Mouse (Mus musculus) embryonic facial prominence, embryonic 12.5 days (tissue): Measurements from ENCODE around the gene Chd5. TPM values are rescaled to one million over a fixed set of nuclear protein-coding genes. Genes with fewer than 3 reads are reported as not detected.

Experiments used
- ATAC-seq: fragments of 200-750 bp; cut with Nextera tagmentation; 2 replicates; pipeline ENCODE4 v1.8.0; 2017; ENCODE audit not compliant: insufficient number of reproducible peaks, insufficient read depth, low FRiP score, low TSS enrichment
- H3K27ac ChIP-seq: fragments of 300-500 bp; sonication (generic); 2 replicates; pipeline ENCODE4 v1.5.1; 2016; ENCODE audit warnings: mild to moderate bottlenecking
- H3K27me3 ChIP-seq: fragments of 300-500 bp; sonication (generic); 2 replicates; pipeline ENCODE4 v1.6.1; 2016; ENCODE audit warnings: mild to moderate bottlenecking, moderate library complexity
- H3K36me3 ChIP-seq: fragments of 300-500 bp; sonication (generic); 2 replicates; pipeline ENCODE4 v1.6.1; 2016; ENCODE audit warnings: mild to moderate bottlenecking
- H3K4me1 ChIP-seq: fragments of 300-500 bp; sonication (generic); 2 replicates; pipeline ENCODE4 v1.6.1; 2016
- H3K4me2 ChIP-seq: fragments of 300-500 bp; sonication (generic); replicated peaks from 2 replicates; pipeline ENCODE4 v1.6.1; 2016; ENCODE audit warnings: mild to moderate bottlenecking, moderate library complexity
- H3K4me3 ChIP-seq: fragments of 300-500 bp; sonication (generic); 2 replicates; pipeline ENCODE4 v1.5.1; 2016; ENCODE audit warnings: mild to moderate bottlenecking
- H3K9ac ChIP-seq: fragments of 300-500 bp; sonication (generic); 2 replicates; pipeline ENCODE4 v1.6.1; 2016; ENCODE audit warnings: mild to moderate bottlenecking, moderate library complexity
- H3K9me3 ChIP-seq: fragments of 300-500 bp; sonication (generic); 2 replicates; pipeline ENCODE4 v1.6.1; 2016; ENCODE audit warnings: mild to moderate bottlenecking, moderate library complexity
- WGBS: fragments of 180-500 bp; shearing (Covaris S2); methylation state at CpG from one replicate; pipeline ENCODE4 v1.1.7; 2016; 5-methylcytosine and 5-hydroxymethylcytosine counted together
- polyA plus RNA-seq: library from polyadenylated mRNA; unstranded; fragments of >200 nt; fragmentation: Nextera tagmentation; extraction: Ambion mirVana; gene quantifications from 2 replicates; pipeline ENCODE4 v1.2.1, GENCODE M21; 2016

Chd5 gene
- polyA plus RNA-seq, 1 experiment from 2014 or later: 0.46 TPM

DNA sequence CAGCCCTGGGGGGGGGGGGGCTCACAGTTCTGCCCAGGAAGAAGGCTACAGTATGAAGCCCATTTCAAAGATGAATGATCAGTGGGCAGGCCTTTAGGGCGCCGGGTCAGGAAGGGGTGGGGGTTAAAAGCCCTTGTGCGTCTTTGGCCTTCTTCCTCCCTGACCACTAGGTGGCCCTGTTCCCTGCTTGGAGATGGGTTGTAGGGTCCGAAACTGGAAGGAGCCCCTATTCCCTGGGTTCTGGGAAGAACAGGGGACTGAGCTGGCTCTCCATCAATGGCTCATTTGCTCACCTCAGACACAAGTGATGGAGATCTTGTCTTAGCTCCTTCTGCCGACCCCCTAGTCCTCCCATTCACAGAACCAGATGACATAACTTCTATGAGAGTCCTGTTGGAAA lies 4.8 kb downstream of the Chd5 start:
- ATAC-seq: no peak
- H3K9ac ChIP-seq: no peak overlapping the region
- H3K4me2 ChIP-seq: no peak overlapping the region
- H3K4me3 ChIP-seq: no peak overlapping the region
- WGBS: 20% methylated on average over 5 of the region's 5 CpGs
- no peaks in the 10 kb centered on the region for H3K36me3 ChIP-seq
- H3K9me3 ChIP-seq: no peaks in the 10 kb centered on the region
- H3K27me3 ChIP-seq: peaks cover 68% of the 10 kb centered on the region
- no peak overlapping the region for H3K27ac ChIP-seq
- H3K4me1 ChIP-seq: peaks cover 15% of the 10 kb centered on the region; the same call in 1 of the 2 replicates

DNA sequence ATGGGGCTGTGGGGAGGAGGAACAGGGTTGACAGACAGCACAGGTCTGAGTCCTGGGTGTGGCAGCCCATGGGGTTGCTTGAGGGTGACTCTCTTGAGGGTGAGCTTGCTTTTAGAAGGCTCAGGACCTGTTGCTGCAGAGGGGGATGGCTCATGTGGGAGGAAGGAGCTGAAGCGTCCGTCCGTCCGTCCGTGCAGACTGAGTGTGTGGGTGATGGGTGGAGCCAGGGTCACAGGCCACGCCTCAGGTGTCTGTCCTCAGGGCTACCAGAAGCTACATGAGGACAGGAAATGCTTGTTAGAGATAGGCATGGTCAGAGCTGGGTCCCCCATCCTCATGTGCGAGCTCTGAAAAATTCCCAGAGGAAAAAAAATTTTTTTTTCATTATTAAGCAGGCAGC lies 6.2 kb downstream of the Chd5 start:
- WGBS: 56% methylated on average over 7 of the region's 7 CpGs
- Histone ChIP-seq H3K4me1 (peaks cover 3% of the 10 kb centered on the region; the same call in 1 of the 2 replicates), H3K9me3 (no peaks in the 10 kb centered on the region), H3K9ac (no peak overlapping the region), H3K36me3 (no peaks in the 10 kb centered on the region), H3K4me2 (no peak overlapping the region), H3K27me3 (peaks cover 68% of the 10 kb centered on the region), H3K4me3 (no peak overlapping the region), H3K27ac (no peak overlapping the region)
- ATAC-seq: no peak

DNA sequence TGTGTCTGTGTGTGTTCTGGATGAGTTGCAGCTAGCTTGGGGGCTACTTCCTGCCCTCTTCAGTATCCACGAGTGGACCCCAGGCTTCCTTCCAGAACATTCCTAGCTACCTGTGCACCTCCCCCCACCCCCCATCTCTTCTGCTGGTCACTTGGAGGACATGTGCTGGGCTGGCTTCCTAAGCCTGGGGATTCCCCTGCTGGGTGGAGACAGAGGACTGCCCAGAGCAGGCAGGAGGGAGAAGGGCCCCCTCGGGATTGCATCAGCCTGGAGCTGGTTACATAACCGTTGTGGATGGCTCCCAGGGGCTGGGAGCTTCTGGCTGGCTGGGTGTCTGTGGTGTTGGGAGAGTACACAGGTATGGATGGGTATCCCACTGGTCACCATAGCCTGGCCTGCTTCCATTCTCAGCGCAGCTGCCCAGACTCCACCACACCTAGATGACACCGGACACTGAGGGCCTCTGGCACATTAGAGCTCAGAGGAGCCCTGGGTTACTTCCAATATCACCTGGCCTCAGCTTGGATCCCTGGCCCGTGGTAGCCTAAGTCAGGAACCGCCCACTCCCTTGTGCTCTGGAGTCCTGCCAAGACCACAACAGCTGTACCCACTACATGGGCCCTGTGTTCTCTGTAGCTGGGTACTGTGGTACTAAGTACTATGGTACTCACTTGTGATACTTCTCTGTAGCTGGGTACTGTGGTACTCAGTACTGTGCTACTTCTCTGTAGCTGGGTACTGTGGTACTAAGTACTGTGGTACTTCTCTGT lies 6.9 kb downstream of the Chd5 start:
- H3K9me3 ChIP-seq: no peaks in the 10 kb centered on the region
- no peak overlapping the region for H3K9ac ChIP-seq
- peaks cover 65% of the 10 kb centered on the region for H3K27me3 ChIP-seq
- H3K4me2 ChIP-seq: no peak overlapping the region
- H3K27ac ChIP-seq: no peak overlapping the region
- H3K36me3 ChIP-seq: no peaks in the 10 kb centered on the region
- no peak for ATAC-seq
- no peak overlapping the region for H3K4me3 ChIP-seq
- 58% methylated on average over 7 of the region's 7 CpGs for WGBS
- H3K4me1 ChIP-seq: peaks cover 4% of the 10 kb centered on the region

DNA sequence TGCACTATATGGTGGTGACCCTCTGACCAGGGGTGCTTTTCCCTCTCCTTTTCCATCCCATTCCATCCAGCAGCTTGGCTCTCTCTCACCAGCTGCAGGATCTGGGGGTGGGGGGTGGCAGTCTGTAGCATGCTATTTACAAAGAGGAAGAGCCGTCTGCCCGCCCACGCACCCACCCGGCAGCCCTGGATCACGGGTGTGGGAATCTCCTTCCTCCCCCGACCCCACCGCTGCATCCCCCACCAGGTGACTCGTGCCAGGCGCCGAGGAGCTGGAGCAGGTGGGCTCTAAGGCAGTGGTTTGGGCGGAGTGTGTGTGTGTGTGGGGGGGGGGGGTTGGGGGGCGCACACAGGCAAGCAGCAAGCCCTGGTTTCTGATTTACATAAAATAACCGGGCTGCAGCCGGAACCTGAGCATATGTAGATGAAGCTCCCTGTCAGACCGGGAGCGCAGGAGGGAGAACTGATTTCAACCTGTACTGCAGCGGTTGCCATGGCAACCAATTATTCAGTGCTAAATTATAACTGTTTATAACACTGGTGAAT lies 11.5 kb downstream of the Chd5 start:
- peaks cover 51% of the 10 kb centered on the region for H3K27me3 ChIP-seq
- H3K9ac ChIP-seq: no peak overlapping the region
- peaks cover 4% of the 10 kb centered on the region for H3K4me1 ChIP-seq

DNA sequence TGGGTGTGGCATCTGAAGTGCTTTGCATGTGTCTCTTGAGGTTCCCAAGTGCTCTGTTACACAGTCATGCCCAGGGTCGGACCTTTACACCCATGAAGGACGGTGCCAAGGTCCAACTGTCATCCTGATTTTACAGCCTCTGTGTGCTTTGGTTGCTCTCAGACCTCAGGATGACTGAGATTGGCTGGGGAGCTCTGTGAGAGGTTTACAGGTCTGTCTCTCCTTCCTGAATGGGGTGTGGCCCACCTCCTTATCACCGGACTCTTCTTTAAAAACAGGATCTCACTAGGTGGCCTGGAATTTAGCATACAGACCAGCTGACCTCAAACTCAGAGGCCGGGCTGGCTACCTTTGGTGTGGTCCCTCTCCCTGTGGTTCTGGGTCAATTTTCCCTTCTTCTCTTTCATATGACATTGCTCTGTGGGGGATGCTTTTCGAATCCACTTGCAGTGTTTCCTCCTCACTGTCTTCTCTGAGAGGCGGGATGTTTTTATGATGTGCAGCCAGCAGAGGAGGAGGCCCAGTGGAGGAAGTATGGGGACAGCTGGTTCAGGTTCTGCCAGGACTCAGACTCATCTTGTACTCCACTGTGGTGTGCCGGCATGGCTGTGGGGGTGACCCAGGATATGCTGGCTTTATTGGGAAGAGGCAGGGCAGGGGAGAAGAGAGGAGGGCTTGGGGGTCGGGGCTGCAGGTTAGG lies 12.4 kb downstream of the Chd5 start:
- no peak for ATAC-seq
- H3K9ac ChIP-seq: no peak overlapping the region
- no peaks in the 10 kb centered on the region for H3K9me3 ChIP-seq
- 33% methylated on average over 8 of the region's 8 CpGs for WGBS
- no peaks in the 10 kb centered on the region for H3K36me3 ChIP-seq
- H3K4me1 ChIP-seq: peaks cover 4% of the 10 kb centered on the region
- peaks cover 51% of the 10 kb centered on the region for H3K27me3 ChIP-seq
- no peak overlapping the region for H3K27ac ChIP-seq
- no peak overlapping the region for H3K4me2 ChIP-seq
- H3K4me3 ChIP-seq: no peak overlapping the region

More for the DNA sequence above, 11.5 kb downstream of the Chd5 start:
- Histone ChIP-seq H3K27ac (no peak overlapping the region), H3K4me2 (peak overlapping the region; percentile 8; the same call in 1 of the 2 replicates), H3K36me3 (no peaks in the 10 kb centered on the region), H3K9me3 (no peaks in the 10 kb centered on the region), H3K4me3 (no peak overlapping the region)
- WGBS: 11% methylated on average over 17 of the region's 17 CpGs
- no peak for ATAC-seq

DNA sequence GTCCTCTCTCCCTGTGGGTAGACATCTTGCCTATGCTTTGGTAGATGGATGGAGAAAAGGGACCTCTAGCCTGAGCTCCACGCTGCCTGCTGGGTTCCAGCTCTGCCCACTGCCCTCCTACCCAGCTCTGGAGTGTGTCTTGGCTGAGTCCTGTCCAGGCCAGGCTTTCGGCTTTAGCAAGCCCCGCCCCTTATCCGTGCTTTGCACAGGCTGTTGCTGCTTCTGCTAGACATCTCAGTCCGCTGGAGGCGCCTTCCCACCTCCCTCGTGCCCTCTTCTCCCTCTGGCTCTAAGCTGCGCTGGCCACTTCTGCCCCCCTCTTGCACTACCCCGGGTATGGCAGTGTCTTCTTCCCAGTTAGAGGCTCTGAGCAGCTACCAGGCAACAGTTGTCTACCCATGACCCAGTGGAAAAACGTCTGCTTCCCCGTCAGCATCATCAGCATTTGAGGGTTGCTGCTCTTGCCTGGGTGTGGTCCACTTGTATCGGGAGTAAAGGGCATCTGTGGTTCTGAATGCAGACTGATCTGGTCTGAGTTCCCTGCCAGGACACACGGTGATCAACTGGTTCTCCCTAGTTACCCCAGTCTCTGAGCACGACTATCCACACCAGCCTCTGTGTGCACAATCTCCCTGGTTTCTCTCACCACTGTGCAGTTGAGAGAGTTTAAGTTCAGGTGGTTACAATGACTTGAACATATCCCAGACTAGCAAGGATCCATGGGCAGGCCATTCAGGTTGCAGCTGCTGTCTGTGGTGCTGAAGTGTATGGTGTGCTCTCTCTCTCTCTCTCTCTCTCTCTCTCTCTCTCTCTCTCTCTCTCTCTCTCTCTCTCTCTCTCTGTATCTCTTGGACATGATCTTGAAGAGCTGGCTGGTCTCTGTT lies 13.2 kb downstream of the Chd5 start:
- peaks cover 4% of the 10 kb centered on the region for H3K4me1 ChIP-seq
- no peak; the same call in 1 of the 2 replicates for ATAC-seq
- no peak overlapping the region for H3K9ac ChIP-seq
- 13% methylated on average over 14 of the region's 14 CpGs for WGBS
- no peak overlapping the region for H3K27ac ChIP-seq
- H3K27me3 ChIP-seq: peaks cover 51% of the 10 kb centered on the region
- no peaks in the 10 kb centered on the region for H3K9me3 ChIP-seq
- H3K36me3 ChIP-seq: no peaks in the 10 kb centered on the region
- H3K4me2 ChIP-seq: no peak overlapping the region
- no peak overlapping the region for H3K4me3 ChIP-seq

DNA sequence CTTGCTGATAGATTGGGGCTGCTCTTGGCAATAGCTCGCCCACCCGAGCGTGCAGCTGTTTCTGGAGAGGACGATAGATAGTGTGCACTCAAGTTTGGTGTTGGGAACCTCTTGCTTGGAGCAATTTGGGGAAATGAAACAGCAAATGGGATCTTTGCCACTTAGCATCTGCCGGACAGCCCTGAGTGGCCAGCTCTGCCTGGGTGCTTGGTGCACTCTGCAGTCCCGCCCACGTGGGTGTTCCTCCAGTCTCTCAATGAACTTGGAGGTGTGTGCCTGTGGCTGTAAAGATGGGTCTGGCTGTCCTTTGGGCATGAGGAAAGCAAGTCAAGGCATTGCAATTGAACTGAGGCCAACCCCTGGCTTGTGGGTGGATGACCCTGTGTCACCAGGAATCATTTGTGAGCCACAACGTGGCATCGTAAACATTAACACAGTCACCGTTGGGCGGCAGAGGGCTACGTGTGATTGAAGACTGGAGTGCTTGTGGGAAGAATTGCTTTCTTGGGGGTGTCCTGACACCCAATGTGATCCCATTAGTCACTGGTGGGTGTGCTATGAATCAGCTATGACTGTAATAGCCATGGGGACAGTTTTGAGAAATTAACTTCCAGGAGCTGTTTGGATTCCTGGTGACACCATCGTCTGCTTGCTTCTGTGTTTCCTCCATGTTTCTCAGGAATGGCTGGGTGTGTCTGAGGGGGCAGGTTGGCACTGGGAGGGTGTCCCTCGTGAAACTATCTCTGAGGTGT lies 15.6 kb downstream of the Chd5 start:
- ATAC-seq: no peak
- 82% methylated on average over 14 of the region's 14 CpGs for WGBS

DNA sequence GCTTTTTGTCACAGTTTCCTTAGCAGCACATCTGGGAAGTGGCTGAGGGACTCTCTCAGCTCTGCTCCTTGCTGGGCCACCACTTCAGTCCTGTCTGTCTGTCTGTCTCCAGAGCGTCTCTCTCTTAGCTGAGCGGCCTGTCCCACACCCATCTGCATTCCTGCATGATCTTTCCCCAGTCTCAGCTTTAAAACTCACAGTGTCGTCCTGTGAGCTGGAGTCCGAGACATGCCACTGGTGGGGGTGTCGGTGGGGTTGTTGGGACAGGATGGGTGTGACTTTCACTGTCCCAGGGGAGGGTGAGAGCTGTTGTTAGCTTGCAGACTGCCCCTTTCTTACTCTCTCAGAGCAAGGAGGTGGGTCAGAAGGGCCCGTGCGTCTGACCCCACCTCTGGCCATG lies 17.2 kb downstream of the Chd5 start:
- H3K36me3 ChIP-seq: no peaks in the 10 kb centered on the region
- H3K4me2 ChIP-seq: no peak overlapping the region
- H3K4me3 ChIP-seq: no peak overlapping the region
- H3K4me1 ChIP-seq: no peaks in the 10 kb centered on the region
- WGBS: 77% methylated on average over 7 of the region's 7 CpGs
- no peak for ATAC-seq
- H3K9me3 ChIP-seq: no peaks in the 10 kb centered on the region
- H3K9ac ChIP-seq: no peak overlapping the region
- peaks cover 45% of the 10 kb centered on the region for H3K27me3 ChIP-seq
- no peak overlapping the region for H3K27ac ChIP-seq

More for the DNA sequence above, 15.6 kb downstream of the Chd5 start:
- Histone ChIP-seq H3K4me3 (no peak overlapping the region), H3K36me3 (no peaks in the 10 kb centered on the region), H3K27ac (no peak overlapping the region), H3K9ac (no peak overlapping the region), H3K27me3 (peaks cover 43% of the 10 kb centered on the region), H3K9me3 (no peaks in the 10 kb centered on the region), H3K4me1 (peaks cover 4% of the 10 kb centered on the region), H3K4me2 (no peak overlapping the region)

DNA sequence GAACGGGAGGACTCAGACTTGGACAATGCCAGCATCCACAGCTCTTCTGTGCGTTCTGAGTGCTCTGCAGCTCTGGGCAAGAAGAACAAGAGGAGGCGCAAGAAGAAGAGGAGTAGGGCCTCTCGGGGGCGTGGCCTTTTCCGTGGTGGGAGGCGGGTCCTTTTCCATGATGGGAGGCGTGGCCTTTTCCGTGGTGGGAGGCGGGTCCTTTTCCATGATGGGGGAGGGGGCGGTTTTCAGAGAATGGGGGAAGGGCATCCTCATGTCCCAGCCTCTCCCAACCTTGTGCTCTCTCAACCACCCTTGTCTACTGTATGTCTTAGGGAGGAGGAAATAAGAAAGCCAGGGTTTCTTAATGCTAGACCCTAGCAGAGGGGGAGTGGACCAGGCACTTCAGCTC lies 21.2 kb downstream of the Chd5 start:
- no peak for ATAC-seq
- 9% methylated on average over 11 of the region's 11 CpGs for WGBS
- peaks cover 3% of the 10 kb centered on the region; the same call in 1 of the 2 replicates for H3K4me1 ChIP-seq
- H3K9ac ChIP-seq: no peak overlapping the region
- H3K4me3 ChIP-seq: no peak overlapping the region
- no peaks in the 10 kb centered on the region for H3K36me3 ChIP-seq
- no peak overlapping the region for H3K4me2 ChIP-seq
- no peak overlapping the region for H3K27ac ChIP-seq
- peaks cover 38% of the 10 kb centered on the region for H3K27me3 ChIP-seq
- no peaks in the 10 kb centered on the region for H3K9me3 ChIP-seq

DNA sequence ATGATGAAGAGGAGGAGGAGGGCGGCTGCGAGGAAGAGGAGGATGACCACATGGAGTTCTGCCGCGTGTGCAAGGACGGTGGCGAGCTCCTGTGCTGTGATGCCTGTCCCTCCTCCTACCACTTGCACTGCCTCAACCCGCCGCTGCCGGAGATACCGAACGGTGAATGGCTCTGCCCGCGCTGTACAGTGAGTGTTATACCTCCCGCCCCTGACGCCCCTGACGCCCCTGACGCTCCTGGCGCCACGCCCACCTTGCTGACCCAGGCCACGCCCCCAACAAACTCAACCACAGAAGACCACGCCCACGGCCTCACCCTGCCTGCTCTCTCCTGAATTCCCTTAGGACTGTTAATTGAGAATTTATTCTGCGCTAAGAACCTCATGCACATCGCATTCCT lies 22.4 kb downstream of the Chd5 start:
- H3K9me3 ChIP-seq: no peaks in the 10 kb centered on the region
- H3K27me3 ChIP-seq: peaks cover 38% of the 10 kb centered on the region
- 0 out of 2 replicates have a peak, but pooled peaks have one; percentile 37 for ATAC-seq
- no peak overlapping the region for H3K4me3 ChIP-seq
- H3K36me3 ChIP-seq: no peaks in the 10 kb centered on the region
- under 1% methylated on average over 24 of the region's 24 CpGs for WGBS
- peak overlapping the region; percentile 37 for H3K4me2 ChIP-seq
- no peak overlapping the region for H3K9ac ChIP-seq
- H3K27ac ChIP-seq: no peak overlapping the region
- H3K4me1 ChIP-seq: peaks cover 3% of the 10 kb centered on the region; the same call in 1 of the 2 replicates

DNA sequence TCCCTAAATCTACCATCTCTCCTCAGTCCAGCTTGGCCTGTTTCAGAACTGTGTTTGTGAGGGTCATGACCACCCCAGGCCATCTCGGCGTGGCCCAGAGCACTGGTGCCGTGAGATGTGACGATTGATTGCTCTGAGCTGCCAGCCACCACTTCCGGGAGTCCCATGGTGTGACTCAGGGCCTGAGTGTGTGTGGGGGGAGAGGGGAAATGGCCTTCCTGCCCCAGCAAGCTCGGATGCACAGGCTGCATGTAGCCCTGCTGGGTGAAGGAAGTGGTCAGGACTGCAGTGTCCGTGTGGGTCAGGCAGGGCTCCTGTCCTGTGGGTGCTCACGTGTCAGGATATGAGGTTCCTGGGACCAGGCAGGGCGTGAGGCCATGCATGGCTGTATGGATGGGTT lies 23.7 kb downstream of the Chd5 start:
- Histone ChIP-seq H3K4me2 (no peak overlapping the region), H3K27ac (no peak overlapping the region), H3K4me3 (no peak overlapping the region), H3K36me3 (no peaks in the 10 kb centered on the region), H3K9me3 (no peaks in the 10 kb centered on the region), H3K9ac (no peak overlapping the region), H3K27me3 (peaks cover 38% of the 10 kb centered on the region), H3K4me1 (peaks cover 3% of the 10 kb centered on the region; the same call in 1 of the 2 replicates)
- 74% methylated on average over 9 of the region's 9 CpGs for WGBS
- no peak for ATAC-seq
